Mouse (Mus musculus) ovary, postnatal 36 days (tissue): ENCODE measurements at regions not wholly inside any gene's neighbourhood (a gene's known extent, or its start where the extent isn't known, plus 50 kb on each side); places are given as distances from the start of the nearest gene placed in this dataset.
A peak's percentile ranks its signal among the peaks of the same experiment; 100 is the strongest.

Source experiments
- DNase-seq: peaks from one replicate; pipeline ENCODE4 v3.0.0; 2022; ENCODE audit warnings: low spot score, mixed read lengths

GRCm38 (mm10) chr3:35102715-35103591, 452.7 kb downstream of the Sox2 start:
- DNase-seq = peak; percentile 21

GRCm38 (mm10) chr3:35104884-35105283, 454.7 kb downstream of the Sox2 start:
- no peak for DNase-seq

GRCm38 (mm10) chr3:35106097-35106496, 455.9 kb downstream of the Sox2 start:
- no peak for DNase-seq

DNA sequence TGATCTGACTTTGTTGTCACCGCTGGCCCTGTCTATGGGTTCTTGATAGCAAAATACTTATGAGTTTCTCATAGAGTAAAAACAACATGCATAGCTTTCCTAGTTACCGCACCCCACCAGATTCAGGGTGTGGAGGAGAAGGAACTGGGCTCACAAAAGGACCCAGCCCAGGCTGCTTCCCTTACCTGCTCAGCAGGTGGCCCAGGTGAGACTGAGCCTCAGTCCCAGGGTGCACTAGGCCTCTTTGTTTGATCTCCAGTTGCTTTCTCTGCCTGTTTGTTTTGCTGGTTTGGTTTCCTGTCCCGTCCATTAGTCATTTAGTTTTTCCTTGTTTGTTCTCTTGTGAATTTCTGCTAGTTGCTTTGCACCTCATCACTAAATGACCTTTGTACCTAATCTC, 483.3 kb downstream of the Sox2 start:
- no peak for DNase-seq

DNA sequence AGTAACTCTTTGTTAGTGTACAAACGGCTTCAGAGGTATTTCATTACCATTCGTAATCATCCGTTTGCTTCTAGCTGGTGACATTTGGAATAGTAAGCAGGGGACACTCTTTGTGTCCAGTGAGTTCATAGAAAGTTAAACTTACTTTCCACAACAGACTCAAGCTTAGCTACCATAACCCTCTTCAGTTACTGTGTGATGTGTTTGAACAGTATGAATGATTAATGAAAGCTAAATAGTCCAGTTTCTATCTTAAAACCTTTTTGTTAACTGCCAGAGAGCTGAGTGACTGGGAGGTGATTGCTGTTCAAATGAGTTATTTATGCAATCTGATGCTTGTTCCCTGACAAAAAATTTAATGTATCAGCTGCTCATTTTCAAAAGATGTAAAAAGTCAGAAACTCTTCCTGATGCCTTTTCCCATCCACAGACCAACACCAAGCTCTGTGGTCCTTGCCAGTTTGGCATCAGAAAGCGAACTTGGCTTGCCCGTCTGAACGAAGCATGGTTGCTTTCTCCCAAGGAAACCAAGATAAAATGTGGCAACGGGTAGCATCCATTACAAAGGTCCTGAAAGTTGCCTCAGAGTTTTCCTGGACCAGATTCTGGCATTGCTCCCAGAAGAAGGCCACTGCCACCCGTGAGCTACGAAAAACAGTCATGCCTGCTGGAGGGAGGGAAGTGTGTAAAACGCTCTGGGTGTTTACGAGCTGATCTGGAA, 491.5 kb downstream of the Sox2 start:
- peak; percentile 12 for DNase-seq

GRCm38 (mm10) chr3:35142683-35143082, 492.5 kb downstream of the Sox2 start:
- no peak for DNase-seq

DNA sequence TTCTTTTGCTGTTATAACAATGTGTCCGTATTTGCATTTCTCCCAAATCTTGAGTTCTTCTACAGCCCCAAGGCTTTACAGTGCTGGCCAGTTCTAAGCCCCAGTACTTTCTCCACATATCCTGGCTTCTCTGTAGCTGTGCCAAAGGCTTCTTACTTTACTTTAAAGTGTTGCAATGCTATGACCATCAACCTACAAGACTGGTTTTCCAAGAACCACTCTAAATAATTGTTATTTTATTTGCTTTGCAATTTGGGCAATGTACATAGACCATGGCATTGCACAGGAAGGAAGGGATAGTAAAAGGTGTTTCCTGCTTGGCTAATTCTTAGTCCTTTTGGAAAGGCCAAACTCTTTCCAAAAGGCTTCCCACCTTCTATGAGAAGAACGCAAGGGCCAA, 495.4 kb downstream of the Sox2 start:
- DNase-seq = no peak

DNA sequence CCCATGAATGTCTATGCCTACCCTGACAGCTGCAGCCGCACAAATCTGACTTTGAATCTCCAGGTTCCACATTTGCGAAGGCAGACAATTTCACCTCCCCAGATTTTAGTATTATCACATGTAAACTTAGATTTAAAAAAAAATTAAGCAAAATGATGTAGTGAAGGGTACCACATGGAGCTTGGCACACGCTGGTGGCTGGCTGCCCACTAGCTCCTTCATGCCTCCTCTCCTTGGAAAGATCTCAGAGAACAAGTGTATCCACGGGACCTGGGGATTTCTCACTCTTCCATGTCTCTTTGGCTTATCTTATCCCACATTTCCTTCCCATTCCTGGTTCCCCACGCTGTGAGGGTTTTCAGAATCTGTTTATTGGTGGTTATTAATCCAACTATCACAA, 496.5 kb downstream of the Sox2 start:
- DNase-seq = no peak

GRCm38 (mm10) chr3:35149251-35149691, 499.1 kb downstream of the Sox2 start:
- peak; percentile 5 for DNase-seq

- no peak for DNase-seq
Observed at GRCm38 (mm10) chr3:35152191-35152590, 502.0 kb downstream of the Sox2 start.

DNA sequence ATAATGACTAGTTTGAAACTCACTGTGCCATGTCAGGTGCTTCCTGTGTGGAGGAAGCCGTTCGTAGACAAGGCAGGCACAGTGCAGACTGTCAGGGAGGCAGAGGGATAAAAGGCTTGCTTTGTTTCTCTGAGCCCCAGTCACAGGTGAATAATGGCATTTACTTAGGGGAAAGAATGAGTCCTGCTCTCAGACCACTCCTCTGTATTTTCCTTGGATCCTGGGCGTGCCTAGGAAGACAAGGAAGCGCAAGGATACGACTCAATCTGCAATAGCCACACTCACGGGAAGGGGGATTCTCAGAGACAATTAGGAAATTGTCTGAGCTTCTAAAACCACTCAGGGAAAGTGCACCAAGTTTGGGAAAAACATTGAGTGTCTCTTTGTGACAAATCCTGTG, 504.1 kb downstream of the Sox2 start:
- no peak for DNase-seq

DNA sequence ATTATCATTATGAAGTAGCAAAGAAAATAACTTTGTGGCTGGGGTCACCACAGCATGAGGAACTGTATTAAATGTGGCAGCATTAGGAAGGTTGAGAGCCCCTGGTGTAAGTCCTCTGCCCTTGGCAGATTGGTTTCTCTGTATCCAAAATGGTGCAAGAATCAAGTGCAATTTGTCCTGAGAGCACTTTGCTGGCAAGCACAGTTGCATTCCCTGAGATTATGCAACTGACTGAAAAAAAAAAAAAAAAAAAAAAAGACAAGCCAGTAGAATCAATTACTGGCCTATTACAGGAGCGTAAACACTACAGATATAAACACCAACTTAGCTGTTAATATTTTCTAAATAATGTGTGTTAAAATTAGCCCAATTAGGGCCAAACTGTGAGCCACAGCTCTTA, 518.5 kb downstream of the Sox2 start:
- no peak for DNase-seq

DNA sequence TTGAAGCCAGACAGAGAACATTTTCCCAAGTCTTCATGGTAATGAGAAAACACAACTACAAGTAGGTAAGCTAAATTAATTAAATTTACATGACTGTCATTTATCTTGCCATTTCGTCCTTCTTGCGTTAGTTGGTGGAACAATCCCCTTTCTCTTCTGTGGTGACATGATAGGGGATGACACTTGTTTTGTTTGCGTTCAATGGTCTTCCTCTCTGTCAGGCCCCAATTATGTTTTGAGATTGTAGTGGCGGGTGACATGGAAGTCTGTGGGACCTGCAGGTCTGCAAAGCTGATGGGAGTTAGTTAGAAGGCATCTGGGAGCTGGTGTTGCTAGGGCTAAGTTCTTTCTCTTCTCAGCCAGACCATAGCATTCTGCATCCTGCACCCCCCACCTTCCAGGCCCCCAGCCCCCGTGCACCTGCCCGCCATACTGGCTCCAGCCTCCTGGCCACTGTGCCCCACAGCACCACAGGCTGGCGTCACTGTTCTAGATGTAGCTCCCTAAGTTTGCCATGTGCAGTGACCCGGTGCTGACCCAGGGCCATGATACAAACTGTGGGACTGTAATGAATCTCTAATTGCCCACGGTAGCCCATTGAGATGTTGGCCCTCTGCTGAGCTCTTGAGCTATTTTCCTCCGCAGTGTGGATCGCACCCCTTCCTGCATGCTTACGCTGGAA, 528.7 kb downstream of the Sox2 start:
- DNase-seq = no peak

GRCm38 (mm10) chr3:35208526-35208925, 545.4 kb upstream of the Atp11b start:
- no peak for DNase-seq

DNA sequence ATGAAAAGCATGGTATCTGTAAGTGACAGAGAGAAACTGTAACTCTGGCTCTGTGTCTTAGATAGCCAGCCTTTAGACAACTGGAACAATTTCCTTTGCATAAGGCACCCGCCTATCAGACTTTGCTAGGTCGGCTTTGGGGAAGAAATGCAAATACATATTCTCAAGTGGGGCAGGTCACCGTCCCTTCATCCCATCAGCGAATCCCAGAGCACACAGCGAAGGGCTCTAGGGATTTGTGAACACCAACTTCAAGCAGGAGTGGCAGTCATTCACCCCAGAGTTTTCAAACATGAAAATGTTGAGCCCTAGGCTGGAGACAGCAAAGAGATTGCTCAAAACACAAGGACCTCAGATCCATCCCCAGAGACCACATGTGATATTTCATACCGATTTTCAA, 534.5 kb upstream of the Atp11b start:
- DNase-seq = no peak

DNA sequence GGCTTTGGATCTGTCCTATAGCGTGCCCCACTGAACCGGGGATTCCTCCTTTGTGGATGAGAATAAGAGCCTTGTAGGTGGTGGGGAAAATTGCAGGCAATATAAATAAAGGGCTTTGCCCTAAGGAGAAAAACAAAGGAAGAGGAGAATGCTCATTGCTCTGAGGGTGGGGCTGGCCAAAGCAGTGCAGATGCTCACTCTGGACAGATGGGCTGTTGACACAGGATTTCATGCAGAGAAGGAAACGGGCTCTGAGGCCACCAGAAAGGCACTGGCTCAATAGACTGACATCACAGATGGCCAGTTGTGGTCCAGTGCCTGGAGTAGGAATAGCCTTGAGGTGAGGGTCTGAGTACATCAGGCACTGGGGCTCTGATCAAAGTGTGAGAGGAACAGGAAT, 532.7 kb upstream of the Atp11b start:
- DNase-seq = no peak

DNA sequence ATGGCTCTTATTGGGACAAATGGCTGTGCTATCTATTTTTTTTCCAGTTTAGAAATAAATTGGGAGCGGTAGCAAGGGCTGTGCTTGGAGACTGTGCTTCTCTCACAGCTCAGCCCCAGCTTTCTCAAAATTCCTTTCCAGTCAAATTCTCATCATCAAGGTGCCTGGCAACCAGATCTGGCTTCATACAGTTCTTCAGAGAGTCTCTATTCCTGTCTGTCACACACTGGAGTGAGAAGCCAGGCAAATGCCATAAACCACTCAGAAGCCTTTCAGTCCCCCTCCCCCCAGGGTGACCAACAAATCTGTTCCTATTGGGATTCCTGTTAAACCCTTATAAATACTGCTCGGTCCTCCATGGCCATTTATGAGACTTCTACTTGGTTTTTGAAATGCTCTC, 531.7 kb upstream of the Atp11b start:
- DNase-seq = no peak

- DNase-seq = no peak
Observed at GRCm38 (mm10) chr3:35225051-35225701, 528.7 kb upstream of the Atp11b start.

DNA sequence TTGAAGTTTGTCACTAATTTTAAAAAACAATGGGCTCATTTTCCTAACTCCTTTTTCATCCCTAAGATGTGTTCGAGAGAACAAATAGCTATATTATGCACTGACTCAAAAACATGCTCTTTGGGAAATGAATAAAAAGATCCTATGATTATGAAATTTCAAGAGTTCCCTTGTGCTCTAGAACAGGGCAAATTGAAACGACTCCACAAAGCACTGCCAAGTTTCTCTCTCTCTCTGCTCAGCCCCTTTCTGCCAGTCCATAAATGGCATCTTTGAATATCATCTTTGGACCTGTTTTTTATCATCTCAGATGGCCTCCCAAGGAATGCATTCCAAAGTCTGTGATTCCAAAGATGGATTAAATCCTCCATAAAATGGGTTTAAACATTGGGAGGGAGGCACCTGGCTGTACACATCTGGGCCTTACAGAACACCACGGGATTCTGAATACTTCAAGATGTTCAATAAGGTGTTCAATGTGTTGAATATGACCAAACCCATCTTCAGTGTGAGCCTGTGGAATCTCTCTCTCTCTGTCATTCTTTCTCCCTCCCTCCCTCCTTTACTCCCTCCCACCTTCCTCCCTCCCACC, 528.0 kb upstream of the Atp11b start:
- no peak for DNase-seq

- no peak for DNase-seq
Observed at GRCm38 (mm10) chr3:35231158-35231928, 522.6 kb upstream of the Atp11b start.

DNA sequence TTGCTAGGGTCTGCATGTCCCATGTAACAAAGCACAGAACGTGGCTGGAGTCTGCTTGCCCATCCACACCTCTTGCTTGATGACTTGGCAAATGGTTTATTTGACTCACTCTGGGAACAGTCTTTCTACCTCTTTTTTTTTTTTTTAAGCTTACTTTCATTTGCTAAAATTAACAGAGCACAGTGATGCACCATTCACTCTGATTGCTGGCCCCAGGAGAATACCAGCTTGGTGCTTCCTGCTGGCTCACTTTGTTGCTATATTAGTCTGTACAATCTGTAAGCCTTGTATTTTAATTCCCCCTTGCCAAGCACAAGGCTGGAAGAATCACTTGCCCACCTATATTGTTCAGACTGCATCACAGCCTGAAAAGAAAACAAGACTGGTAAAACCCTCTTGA, 521.4 kb upstream of the Atp11b start:
- no peak for DNase-seq
